Mouse (Mus musculus) kidney, adult 11 months (tissue): ENCODE data around the gene Csad.

Source experiments
- DNase-seq: peaks from one replicate; pipeline ENCODE4 v3.0.0; 2022

The Csad gene

DNA sequence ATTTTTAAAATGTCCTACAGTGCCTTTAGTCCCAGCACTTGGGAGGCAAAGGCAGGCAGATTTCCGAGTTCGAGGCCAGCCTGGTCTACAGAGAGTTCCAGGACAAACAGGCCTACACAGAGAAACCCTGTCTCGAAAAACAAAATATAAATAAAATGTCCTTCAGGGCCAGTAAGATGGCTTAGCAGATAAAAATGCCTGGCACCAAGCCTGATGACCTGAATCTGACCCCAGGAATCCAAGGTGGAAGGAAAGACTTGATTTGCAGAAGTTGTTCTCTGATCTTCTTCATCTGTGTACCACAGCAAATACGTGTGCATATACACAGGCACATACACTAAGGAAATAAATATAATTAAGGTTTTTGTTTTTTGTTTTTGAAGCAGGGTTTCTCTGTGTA is 9.2 kb downstream of the Csad start:
- DNase-seq, result no peak

DNA sequence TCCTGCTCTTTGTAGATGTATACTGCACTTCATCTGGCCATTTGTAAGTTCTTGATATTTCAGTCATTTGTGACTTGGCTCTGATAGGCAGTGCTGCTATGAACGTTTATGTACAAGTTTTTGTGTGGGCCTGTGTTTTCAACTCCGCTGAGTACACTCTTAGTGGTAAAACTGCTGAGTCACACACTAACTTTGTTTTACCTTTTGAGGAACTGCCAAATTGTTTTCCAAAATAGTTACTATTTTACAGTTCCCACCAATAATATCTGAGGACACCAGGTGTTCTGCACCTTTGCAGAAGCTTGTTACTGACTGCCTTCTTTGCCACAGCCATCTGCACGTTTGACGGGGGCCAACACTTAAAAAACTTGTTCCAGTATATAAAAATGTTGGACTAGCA is 10.1 kb downstream of the Csad start:
- DNase-seq, result no peak

- no peak for DNase-seq
Measured at GRCm38 (mm10) chr15:102193652-102194051, 10.9 kb downstream of the Csad start.

- no peak for DNase-seq
Measured at GRCm38 (mm10) chr15:102192820-102193386, 11.6 kb downstream of the Csad start.

DNA sequence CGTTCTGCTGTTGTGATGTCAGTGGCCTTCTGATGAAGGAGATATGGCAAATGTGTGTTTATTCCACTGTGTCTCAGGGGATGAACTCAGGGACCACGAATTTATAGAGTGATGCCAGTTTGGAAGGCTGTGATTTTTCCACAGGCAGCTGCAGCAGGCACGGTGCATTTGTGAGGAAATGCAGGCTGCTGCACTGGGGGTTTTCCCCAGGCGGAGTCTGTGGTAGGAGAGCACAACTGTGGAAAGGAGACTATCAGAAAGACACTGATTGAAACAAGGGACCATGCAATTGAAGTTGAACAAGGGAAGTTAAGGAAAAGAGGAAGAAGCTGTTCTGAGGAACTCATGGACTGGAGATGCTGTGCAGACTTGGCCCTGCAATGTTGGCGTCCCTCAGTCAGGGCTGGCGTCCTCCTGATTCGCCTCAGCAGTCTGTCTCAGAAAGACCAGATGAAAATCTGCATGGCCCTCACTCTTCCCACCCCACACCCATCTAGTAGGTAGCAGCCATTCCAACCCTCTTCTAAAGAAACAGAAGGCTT is 12.2 kb downstream of the Csad start:
- DNase-seq, result no peak

- no peak for DNase-seq
Measured at GRCm38 (mm10) chr15:102191699-102192098, 12.8 kb downstream of the Csad start.

DNA sequence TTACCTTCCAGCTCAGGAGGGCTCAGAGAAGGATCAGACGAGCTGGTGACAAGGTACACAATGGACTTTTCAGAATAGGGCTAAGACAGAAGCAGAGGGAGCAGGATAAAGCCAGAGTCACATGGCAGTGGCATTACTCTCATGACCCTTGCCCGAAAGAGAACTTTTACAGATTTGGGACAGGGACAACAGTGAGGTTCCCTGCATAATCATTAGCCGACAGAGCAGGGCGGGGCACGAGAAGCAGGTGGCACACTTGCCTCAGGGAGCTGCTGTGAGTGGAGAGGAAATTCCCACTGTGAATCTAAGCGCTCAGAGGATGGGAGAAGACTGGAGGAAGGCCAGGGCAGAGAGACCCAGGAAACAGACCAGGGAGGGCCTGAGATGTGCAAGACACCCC is 15.6 kb downstream of the Csad start:
- DNase-seq, result peak; percentile 77

GRCm38 (mm10) chr15:102188096-102188495 is 16.4 kb downstream of the Csad start:
- peak; percentile 27 for DNase-seq

DNA sequence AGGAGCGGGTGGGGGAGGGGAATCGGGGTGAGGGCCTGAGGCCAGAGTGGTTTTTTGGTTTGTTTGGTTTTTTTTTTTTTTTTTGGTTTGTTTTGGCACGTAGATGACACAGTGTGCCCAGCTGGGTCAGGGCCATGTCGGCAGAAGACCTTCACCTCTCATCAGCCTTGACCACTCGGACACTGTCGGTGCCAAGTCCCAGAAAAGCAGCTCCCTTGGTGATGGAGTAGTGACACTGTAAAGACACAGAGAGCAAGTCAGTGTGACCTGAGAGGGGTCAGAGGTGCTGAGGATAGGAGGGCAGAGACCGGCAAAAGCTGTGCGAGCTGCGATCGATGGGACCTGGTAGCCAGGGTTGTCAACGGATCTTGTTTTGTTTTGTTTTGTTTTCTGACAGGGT is 18.3 kb downstream of the Csad start:
- DNase-seq, result peak; percentile 26

DNA sequence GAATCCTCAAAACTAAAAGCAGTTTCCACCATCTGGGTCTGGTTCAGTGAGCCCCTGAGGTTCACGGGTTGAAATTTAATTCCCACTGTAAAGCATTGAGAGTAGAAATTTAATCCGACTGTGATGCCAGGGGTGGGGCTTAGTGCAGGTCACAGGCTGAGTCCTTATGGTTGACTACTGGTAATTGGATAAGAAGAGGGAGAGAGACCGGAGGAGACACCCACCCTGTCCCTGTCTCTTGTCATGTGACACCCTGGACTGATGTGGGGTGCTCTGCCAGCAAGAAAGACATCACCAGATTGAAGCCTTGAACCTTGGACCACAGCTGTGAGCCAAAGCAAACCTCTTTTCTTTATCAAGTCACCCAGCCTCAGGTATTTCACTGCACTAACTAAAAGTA is 21.4 kb downstream of the Csad start:
- DNase-seq, result peak; percentile 91

- peak; percentile 34 for DNase-seq
Measured at GRCm38 (mm10) chr15:102179924-102180323, 24.6 kb downstream of the Csad start.

DNA sequence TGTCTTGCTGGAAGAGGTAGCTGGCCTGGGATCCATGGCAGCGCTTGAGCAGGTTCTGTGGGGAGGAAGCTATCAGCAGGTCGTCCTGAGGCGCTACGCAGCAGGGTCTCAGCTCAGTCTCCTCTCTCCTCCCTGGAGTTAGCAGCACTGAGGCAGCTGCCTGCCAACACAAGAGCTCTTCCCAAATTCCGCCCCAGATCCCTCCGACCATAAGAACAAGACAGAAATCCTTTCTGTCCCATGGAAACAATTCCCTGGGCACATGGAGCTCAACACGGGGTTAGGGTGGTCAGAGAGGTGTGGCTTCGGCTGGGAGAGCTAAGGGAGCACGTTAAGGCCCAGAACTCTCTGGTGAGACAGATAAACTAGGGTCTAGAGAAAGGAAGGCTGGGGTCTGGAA is 25.4 kb downstream of the Csad start:
- DNase-seq, result no peak

DNA sequence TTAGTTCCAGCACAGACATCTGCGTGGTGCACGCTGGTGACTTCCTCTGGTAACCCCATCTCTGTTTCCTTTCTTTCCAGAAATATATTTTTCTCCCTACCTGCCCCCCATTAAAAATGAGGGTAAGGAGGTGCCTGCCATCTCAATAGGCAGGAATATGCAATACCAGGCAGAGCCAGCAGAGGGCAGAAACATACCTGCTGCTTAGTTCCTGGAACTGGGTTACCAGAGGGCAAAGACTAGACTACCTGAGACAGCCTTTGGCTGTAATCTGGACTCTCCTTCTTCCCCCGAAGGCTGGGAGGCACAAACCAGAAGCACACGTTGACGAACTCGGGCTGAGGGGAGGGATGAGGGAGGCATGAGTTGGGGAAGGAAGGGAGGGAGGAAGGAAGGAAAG is 26.2 kb downstream of the Csad start:
- DNase-seq, result peak; percentile 83

DNA sequence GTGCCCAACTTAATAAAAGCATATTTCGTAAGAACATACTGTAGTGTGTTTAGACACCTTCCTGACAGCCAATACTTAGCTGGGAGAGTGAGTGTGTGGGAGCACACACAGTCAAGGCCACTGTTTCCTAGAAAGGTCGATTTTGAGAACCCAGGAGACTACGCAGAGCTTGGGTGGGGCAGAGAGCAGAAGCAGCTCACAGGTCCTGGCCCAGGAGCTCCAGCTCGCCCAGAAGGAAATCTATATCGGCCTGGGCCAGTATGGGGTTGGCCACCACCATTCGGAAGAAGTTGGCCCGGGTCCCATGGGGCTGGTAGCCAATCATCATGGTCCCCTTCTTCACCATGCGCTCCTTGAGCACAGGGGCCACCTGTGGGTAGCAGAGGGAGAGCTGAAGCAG is 27.1 kb downstream of the Csad start:
- DNase-seq, result no peak

GRCm38 (mm10) chr15:102176571-102177316 is 27.8 kb downstream of the Csad start:
- DNase-seq, result no peak

DNA sequence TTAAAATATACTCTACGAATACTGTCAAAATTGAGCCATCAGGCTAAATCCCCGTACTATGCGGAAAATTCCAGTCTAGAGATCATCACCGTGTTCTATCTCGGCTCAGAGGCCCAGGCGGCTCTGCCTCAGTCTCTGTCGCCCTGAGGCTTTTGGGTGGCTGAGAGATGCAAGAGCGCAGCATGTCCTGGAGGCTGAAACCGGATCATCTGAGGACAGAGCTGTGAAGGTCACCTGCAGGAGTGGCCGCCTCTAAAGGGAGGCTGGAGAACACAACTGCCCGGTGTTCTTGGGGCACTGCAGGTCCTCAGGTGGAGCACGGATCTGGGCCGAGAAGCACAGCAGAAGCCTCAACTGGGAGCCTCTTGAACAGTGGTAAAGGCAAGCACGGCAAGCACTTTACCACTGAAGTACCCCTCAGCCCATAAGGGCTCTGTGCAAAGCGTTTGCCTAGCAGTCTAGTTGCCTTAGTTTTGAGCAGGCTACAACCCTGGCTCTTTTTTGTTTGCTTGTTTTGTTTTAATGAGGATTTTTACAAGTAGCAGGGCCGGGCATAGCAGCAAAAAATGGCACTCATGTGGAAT is 28.7 kb downstream of the Csad start:
- DNase-seq, result no peak

GRCm38 (mm10) chr15:102173581-102173980 is 30.9 kb downstream of the Csad start:
- no peak for DNase-seq

- DNase-seq, result no peak
Measured at GRCm38 (mm10) chr15:102169064-102169463, 35.5 kb downstream of the Csad start.

- no peak for DNase-seq
Measured at GRCm38 (mm10) chr15:102167620-102168021, 36.9 kb downstream of the Csad start.

GRCm38 (mm10) chr15:102165468-102166100 is 38.9 kb downstream of the Csad start:
- DNase-seq, result no peak

GRCm38 (mm10) chr15:102163900-102164693 is 40.4 kb downstream of the Csad start:
- no peak for DNase-seq

- DNase-seq, result no peak
Measured at GRCm38 (mm10) chr15:102160415-102161060, 44.0 kb downstream of the Csad start.
